Mouse (Mus musculus): ENCODE results near the gene Cabp2. TPM values are rescaled to one million over a fixed set of nuclear protein-coding genes. Genes with fewer than 3 reads are reported as not detected.

Cabp2 gene
- polyA plus RNA-seq, 1 experiment from 2014 or later = 2.1 TPM

DNA sequence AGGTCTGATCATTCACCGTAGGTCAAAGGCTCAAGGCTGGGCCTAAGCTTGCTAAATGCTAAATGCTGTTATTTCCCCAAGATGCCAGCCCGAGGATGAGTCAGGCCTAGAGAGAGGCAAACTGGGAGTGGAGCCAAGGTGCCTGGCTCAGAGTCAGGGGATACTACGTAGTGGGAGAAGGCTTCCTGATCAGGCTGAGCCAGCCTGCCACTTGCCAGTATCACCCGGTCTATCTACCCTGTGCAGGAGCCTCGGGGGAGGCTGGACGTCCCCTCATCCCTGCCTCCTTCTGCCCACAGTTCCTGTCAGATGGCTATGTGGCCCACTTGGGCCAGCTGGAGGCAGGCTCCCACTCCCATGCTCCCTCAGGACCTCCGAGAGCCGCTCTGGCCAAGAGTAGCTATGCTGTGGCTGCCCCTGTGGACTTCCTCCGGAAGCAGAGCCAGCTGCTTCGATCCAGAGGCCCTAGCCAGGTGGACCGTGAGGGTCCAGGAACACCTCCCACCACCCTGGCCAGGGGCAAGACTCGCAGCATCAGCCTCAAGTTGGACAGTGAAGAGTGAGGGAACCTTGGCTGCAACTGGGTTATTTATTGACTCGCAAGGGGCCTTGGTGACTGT is 31.9 kb downstream of the Cabp2 start:
- peak; percentile 41 for ATAC-seq
- 48% methylated on average over 13 of the region's 13 CpGs for WGBS
- Histone ChIP-seq H3K4me3 (ENCODE audit: low read length) (peak overlapping the region; percentile 15), H3K4me1 (ENCODE audit: control insufficient read depth, insufficient read depth, low read length) (peaks cover 23% of the 10 kb centered on the region), H3K9ac (ENCODE audit: low read depth, low read length) (peak overlapping the region; percentile 59), H3K27ac (ENCODE audit: low read length) (peak overlapping the region; percentile 95), H3K4me2 (ENCODE audit: low read depth, low read length) (peak overlapping the region; percentile 33), H3K27me3 (replicated peaks; ENCODE audit: control insufficient read depth, insufficient read depth, low read length) (no peaks in the 10 kb centered on the region), H3K36me3 (ENCODE audit: control insufficient read depth, insufficient read depth, low read length) (peaks cover 20% of the 10 kb centered on the region), H3K9me3 (ENCODE audit: control insufficient read depth, low read length) (no peaks in the 10 kb centered on the region)

DNA sequence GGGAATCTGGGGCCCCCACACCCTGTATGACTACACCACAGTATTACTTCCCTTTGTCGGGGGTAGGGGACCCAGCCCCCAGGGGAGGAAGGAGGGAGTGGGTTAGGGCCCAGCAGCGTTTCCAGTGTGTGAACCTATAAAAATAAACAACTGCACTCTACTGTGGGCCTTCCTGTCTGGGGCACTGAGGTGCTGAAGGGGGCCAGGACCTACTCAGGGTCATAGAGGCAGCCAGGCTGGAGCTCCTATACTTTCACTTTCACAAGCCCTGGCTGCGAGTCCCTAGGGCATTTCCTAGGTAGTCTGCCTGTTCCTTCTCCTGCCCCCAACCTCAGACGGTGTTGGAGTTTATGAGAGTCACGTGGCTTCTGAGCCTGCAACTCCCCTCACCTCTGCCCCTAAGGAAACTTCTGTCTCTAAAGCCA is 32.4 kb downstream of the Cabp2 start:
- H3K27ac ChIP-seq (ENCODE audit: low read length) = peak overlapping the region; percentile 95
- peak; percentile 93 for ATAC-seq
- H3K27me3 ChIP-seq (replicated peaks; ENCODE audit: control insufficient read depth, insufficient read depth, low read length) = no peaks in the 10 kb centered on the region
- H3K4me2 ChIP-seq (ENCODE audit: low read depth, low read length) = peak overlapping the region; percentile 33
- H3K9ac ChIP-seq (ENCODE audit: low read depth, low read length) = peak overlapping the region; percentile 59
- H3K4me3 ChIP-seq (ENCODE audit: low read length) = peak overlapping the region; percentile 15
- 18% methylated on average over 5 of the region's 5 CpGs for WGBS
- peaks cover 23% of the 10 kb centered on the region for H3K4me1 ChIP-seq (ENCODE audit: control insufficient read depth, insufficient read depth, low read length)
- H3K9me3 ChIP-seq (ENCODE audit: control insufficient read depth, low read length) = no peaks in the 10 kb centered on the region
- peaks cover 20% of the 10 kb centered on the region for H3K36me3 ChIP-seq (ENCODE audit: control insufficient read depth, insufficient read depth, low read length)

DNA sequence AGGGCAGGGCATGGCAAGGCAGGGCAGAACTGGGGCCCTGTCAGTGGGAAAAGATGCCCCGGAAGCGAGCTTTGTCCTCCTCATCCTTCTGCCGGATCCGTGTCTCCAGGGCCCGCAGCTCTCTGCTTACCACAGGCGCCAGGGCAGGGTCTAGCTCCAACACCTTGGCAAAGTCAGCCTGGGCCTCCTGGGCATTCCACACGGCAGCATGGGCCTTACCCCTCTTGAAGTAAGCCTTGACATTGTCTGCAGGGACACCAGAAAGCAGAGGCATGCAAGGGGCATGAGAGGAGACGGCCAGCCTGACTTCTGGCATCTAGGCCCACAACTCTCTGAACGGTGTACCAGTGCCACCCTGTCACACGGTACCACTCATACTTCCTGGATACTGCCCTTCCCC is 33.2 kb downstream of the Cabp2 start:
- peak; percentile 2; the same call in 1 of the 2 replicates for ATAC-seq
- WGBS = 82% methylated on average over 10 of the region's 10 CpGs
- peaks cover 20% of the 10 kb centered on the region for H3K36me3 ChIP-seq (ENCODE audit: control insufficient read depth, insufficient read depth, low read length)
- H3K4me3 ChIP-seq (ENCODE audit: low read length) = no peak overlapping the region
- H3K4me2 ChIP-seq (ENCODE audit: low read depth, low read length) = peak overlapping the region; percentile 33
- H3K9me3 ChIP-seq (ENCODE audit: control insufficient read depth, low read length) = no peaks in the 10 kb centered on the region
- no peaks in the 10 kb centered on the region for H3K27me3 ChIP-seq (replicated peaks; ENCODE audit: control insufficient read depth, insufficient read depth, low read length)
- H3K4me1 ChIP-seq (ENCODE audit: control insufficient read depth, insufficient read depth, low read length) = peaks cover 23% of the 10 kb centered on the region
- peak overlapping the region; percentile 59 for H3K9ac ChIP-seq (ENCODE audit: low read depth, low read length)
- peak overlapping the region; percentile 95 for H3K27ac ChIP-seq (ENCODE audit: low read length)

DNA sequence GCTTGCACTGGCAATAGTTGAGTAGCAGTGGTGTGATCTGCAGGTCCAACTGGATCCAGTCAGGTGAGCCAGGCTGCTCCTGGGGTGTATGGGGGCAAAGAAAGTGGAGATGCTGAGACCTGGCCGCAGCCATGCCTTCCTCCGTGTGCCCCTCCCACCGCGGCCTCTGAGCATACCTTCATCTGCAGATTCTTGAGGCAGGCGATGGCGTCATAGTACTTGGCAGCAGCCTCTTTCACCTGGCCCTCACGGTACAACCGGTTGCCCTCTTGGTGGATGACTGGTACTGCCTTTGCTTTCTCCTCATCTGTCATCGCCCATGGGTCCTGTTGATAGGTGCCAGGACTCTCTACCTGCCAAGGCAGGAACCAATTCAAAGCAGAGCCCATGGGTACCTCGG is 33.8 kb downstream of the Cabp2 start:
- ATAC-seq = no peak
- peaks cover 23% of the 10 kb centered on the region for H3K4me1 ChIP-seq (ENCODE audit: control insufficient read depth, insufficient read depth, low read length)
- H3K27ac ChIP-seq (ENCODE audit: low read length) = no peak overlapping the region

DNA sequence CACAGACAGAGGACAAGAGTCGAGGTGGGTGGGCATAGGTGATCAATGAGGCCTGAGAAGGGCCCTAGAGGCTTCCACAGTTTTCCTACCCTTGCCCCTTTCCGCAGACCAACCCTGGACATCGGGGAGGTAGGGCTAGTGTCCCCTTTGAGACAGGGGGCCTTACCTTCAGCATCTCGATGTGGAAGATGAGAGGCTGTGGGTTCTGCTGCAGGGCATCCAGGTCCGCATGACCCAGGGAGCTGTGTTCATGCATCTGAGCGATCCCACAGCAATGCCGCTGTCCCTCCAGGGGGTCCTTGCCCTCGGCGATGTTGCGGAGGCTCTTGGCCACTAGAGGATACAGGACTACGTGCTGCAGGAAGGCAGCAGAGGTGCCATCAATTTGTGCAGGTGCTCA is 34.4 kb downstream of the Cabp2 start:
- Histone ChIP-seq H3K9me3 (ENCODE audit: control insufficient read depth, low read length) (no peaks in the 10 kb centered on the region), H3K4me2 (ENCODE audit: low read depth, low read length) (no peak overlapping the region), H3K4me3 (ENCODE audit: low read length) (no peak overlapping the region), H3K9ac (ENCODE audit: low read depth, low read length) (no peak overlapping the region), H3K27me3 (replicated peaks; ENCODE audit: control insufficient read depth, insufficient read depth, low read length) (no peaks in the 10 kb centered on the region), H3K36me3 (ENCODE audit: control insufficient read depth, insufficient read depth, low read length) (peaks cover 21% of the 10 kb centered on the region), H3K27ac (ENCODE audit: low read length) (no peak overlapping the region), H3K4me1 (ENCODE audit: control insufficient read depth, insufficient read depth, low read length) (peaks cover 29% of the 10 kb centered on the region)
- ATAC-seq = no peak
- WGBS = 87% methylated on average over 11 of the region's 11 CpGs

More for the DNA sequence above, 33.8 kb downstream of the Cabp2 start:
- Histone ChIP-seq H3K4me2 (ENCODE audit: low read depth, low read length) (no peak overlapping the region), H3K9ac (ENCODE audit: low read depth, low read length) (no peak overlapping the region), H3K9me3 (ENCODE audit: control insufficient read depth, low read length) (no peaks in the 10 kb centered on the region), H3K27me3 (replicated peaks; ENCODE audit: control insufficient read depth, insufficient read depth, low read length) (no peaks in the 10 kb centered on the region), H3K4me3 (ENCODE audit: low read length) (no peak overlapping the region), H3K36me3 (ENCODE audit: control insufficient read depth, insufficient read depth, low read length) (peaks cover 21% of the 10 kb centered on the region)
- 95% methylated on average over 10 of the region's 10 CpGs for WGBS

DNA sequence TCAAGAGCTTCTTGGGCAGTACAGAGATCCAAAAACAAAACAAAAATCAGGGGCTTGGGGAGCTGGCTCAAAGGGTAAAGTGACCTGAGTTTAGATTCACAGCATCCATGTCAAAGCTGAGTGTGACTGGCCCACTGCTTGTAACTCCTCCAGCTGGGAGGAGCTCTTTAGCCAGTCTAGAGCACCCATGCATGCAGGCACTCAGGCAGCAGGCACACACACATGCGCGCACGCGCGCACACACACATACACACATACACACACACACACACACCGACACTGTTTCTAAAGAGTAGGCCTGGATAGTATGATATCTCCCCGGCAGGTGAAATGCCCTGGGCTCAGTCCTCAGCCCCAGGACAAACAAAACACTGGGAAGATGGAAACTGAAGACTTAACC is 35.6 kb downstream of the Cabp2 start:
- WGBS = 95% methylated on average over 7 of the region's 7 CpGs
- Histone ChIP-seq H3K4me3 (ENCODE audit: low read length) (no peak overlapping the region), H3K9me3 (ENCODE audit: control insufficient read depth, low read length) (no peaks in the 10 kb centered on the region), H3K9ac (ENCODE audit: low read depth, low read length) (no peak overlapping the region), H3K27me3 (replicated peaks; ENCODE audit: control insufficient read depth, insufficient read depth, low read length) (no peaks in the 10 kb centered on the region), H3K4me1 (ENCODE audit: control insufficient read depth, insufficient read depth, low read length) (peaks cover 32% of the 10 kb centered on the region), H3K27ac (ENCODE audit: low read length) (no peak overlapping the region), H3K4me2 (ENCODE audit: low read depth, low read length) (no peak overlapping the region), H3K36me3 (ENCODE audit: control insufficient read depth, insufficient read depth, low read length) (peaks cover 21% of the 10 kb centered on the region)
- no peak for ATAC-seq

DNA sequence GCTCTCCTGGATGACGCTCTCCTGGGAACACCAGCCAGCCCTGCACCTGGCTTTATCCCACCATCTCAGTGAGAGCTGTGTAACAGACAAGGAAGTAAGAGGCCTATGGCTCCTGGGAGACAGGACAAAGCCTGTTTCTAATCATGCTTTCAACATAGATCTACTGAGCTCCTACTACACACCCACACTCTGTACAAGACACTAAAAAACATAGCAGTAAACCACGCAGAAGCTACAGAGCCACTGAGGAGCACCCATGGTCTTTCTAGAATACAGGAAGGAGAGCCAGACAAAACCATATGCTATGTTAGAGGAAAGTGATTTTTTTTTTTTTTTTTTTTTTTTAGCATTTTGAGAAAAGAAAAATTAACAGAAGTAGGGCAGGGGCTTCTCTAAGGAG is 37.0 kb downstream of the Cabp2 start:
- no peak overlapping the region for H3K4me2 ChIP-seq (ENCODE audit: low read depth, low read length)

DNA sequence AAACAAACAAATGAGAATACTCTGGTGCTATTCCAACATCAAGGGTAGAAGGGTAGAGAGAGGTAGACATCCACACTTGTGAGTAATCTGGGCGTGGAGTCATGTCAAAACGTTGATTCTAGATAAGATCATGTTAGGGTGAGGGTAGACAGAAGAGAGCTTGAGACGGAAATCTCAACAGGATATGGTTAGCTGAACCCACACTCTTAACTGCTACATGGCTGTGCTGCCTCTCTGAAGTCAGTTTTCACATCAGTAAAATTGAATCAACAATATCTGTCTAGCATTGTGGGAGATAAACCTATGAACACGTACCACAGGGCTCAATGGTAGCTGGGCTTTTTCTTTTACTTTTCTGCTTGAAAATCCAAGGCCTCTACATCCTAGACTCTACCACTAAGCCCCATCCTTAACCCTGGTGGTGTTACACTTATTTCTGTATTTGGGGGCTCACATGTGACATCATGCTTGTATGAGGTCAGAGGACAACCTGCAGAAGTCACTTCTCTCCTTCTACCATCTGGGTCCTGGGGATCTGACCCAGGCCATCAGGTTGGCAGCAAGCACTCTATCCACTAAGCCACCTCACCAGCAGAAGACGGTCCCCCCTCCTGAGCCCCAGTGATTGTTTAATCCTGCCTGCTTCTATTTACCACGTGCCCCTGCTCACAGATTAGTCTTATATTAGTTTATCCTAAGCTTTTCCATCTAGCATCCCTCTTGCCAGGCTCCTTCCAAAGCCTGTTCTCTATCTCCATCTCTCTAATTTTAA is 38.5 kb downstream of the Cabp2 start:
- Histone ChIP-seq H3K36me3 (ENCODE audit: control insufficient read depth, insufficient read depth, low read length) (peaks cover 17% of the 10 kb centered on the region), H3K4me2 (ENCODE audit: low read depth, low read length) (no peak overlapping the region), H3K4me3 (ENCODE audit: low read length) (no peak overlapping the region), H3K27me3 (replicated peaks; ENCODE audit: control insufficient read depth, insufficient read depth, low read length) (no peaks in the 10 kb centered on the region), H3K9me3 (ENCODE audit: control insufficient read depth, low read length) (no peaks in the 10 kb centered on the region), H3K4me1 (ENCODE audit: control insufficient read depth, insufficient read depth, low read length) (peaks cover 13% of the 10 kb centered on the region), H3K9ac (ENCODE audit: low read depth, low read length) (no peak overlapping the region), H3K27ac (ENCODE audit: low read length) (no peak overlapping the region)
- WGBS = 80% methylated on average over 6 of the region's 6 CpGs
- ATAC-seq = no peak

More for the DNA sequence above, 37.0 kb downstream of the Cabp2 start:
- Histone ChIP-seq H3K36me3 (ENCODE audit: control insufficient read depth, insufficient read depth, low read length) (peaks cover 21% of the 10 kb centered on the region), H3K9me3 (ENCODE audit: control insufficient read depth, low read length) (no peaks in the 10 kb centered on the region), H3K9ac (ENCODE audit: low read depth, low read length) (no peak overlapping the region), H3K27ac (ENCODE audit: low read length) (no peak overlapping the region), H3K4me3 (ENCODE audit: low read length) (no peak overlapping the region), H3K4me1 (ENCODE audit: control insufficient read depth, insufficient read depth, low read length) (peaks cover 25% of the 10 kb centered on the region), H3K27me3 (replicated peaks; ENCODE audit: control insufficient read depth, insufficient read depth, low read length) (no peaks in the 10 kb centered on the region)
- no peak for ATAC-seq
- WGBS = 93% methylated on average over 2 of the region's 2 CpGs

DNA sequence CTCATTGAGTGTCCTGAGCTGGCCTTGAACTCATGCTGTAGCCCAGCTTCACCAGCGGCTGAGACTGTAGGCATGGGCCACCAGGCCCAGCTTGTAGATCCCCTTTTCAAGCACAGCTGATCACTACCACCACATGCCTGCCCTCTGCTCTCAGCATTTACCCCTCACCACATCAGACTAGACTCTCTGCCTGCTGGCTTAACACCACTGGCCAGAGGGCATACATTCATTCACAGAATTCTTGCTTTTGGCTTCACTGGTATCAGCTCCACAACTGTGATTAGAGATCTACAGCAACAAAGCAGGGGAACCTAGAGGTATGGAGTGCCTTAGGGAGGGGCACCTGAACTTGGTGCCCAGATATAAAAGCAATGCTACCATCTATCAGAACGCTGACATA is 39.1 kb downstream of the Cabp2 start:
- Histone ChIP-seq H3K27ac (ENCODE audit: low read length) (no peak overlapping the region), H3K4me1 (ENCODE audit: control insufficient read depth, insufficient read depth, low read length) (peaks cover 13% of the 10 kb centered on the region), H3K27me3 (replicated peaks; ENCODE audit: control insufficient read depth, insufficient read depth, low read length) (no peaks in the 10 kb centered on the region), H3K9me3 (ENCODE audit: control insufficient read depth, low read length) (no peaks in the 10 kb centered on the region), H3K36me3 (ENCODE audit: control insufficient read depth, insufficient read depth, low read length) (peaks cover 12% of the 10 kb centered on the region), H3K4me2 (ENCODE audit: low read depth, low read length) (peak overlapping the region; percentile 60), H3K4me3 (ENCODE audit: low read length) (peak overlapping the region; percentile 55), H3K9ac (ENCODE audit: low read depth, low read length) (no peak overlapping the region)
- no peak for ATAC-seq
- 91% methylated on average over 2 of the region's 2 CpGs for WGBS

Measured in intestine, embryonic 16.5 days (tissue).